Mouse (Mus musculus) limb, embryonic 15.5 days (tissue): ENCODE measurements at regions not wholly inside any gene's neighbourhood (a gene's known extent, or its start where the extent isn't known, plus 50 kb on each side); places are given as distances from the start of the nearest gene placed in this dataset.

Experiments used
- ATAC-seq: fragments of 200-750 bp; cut with Nextera tagmentation; 2 replicates; pipeline ENCODE4 v1.8.0; 2017; ENCODE audit warnings: low read depth, moderate TSS enrichment; ENCODE audit not compliant: insufficient number of reproducible peaks, low FRiP score, low TSS enrichment
- H3K27ac ChIP-seq: fragments of 300-500 bp; sonication (generic); 2 replicates; pipeline ENCODE4 v1.5.1; 2015; ENCODE audit warnings: moderate library complexity, mild to moderate bottlenecking, inconsistent platforms
- H3K27me3 ChIP-seq: fragments of 300-500 bp; sonication (generic); 2 replicates; pipeline ENCODE4 v1.6.1; 2015; ENCODE audit warnings: inconsistent platforms
- H3K36me3 ChIP-seq: fragments of 300-500 bp; sonication (generic); 2 replicates; pipeline ENCODE4 v1.6.1; 2015; ENCODE audit warnings: inconsistent platforms
- H3K4me1 ChIP-seq: fragments of 300-500 bp; sonication (generic); 2 replicates; pipeline ENCODE4 v1.6.1; 2015; ENCODE audit warnings: inconsistent platforms
- H3K4me2 ChIP-seq: fragments of 300-500 bp; sonication (generic); 2 replicates; pipeline ENCODE4 v1.6.1; 2015; ENCODE audit warnings: mild to moderate bottlenecking, inconsistent platforms
- H3K4me3 ChIP-seq: fragments of 300-500 bp; sonication (generic); 2 replicates; pipeline ENCODE4 v1.5.1; 2015; ENCODE audit warnings: mild to moderate bottlenecking, inconsistent platforms
- H3K9ac ChIP-seq: fragments of 300-500 bp; sonication (generic); 2 replicates; pipeline ENCODE4 v1.6.1; 2015; ENCODE audit warnings: inconsistent platforms
- H3K9me3 ChIP-seq: fragments of 300-500 bp; sonication (generic); 2 replicates; pipeline ENCODE4 v1.6.1; 2016; ENCODE audit warnings: inconsistent platforms
- WGBS: fragments of 180-500 bp; shearing (Covaris S2); methylation state at CpG from one replicate; pipeline ENCODE4 v1.1.7; 2015; 5-methylcytosine and 5-hydroxymethylcytosine counted together

DNA sequence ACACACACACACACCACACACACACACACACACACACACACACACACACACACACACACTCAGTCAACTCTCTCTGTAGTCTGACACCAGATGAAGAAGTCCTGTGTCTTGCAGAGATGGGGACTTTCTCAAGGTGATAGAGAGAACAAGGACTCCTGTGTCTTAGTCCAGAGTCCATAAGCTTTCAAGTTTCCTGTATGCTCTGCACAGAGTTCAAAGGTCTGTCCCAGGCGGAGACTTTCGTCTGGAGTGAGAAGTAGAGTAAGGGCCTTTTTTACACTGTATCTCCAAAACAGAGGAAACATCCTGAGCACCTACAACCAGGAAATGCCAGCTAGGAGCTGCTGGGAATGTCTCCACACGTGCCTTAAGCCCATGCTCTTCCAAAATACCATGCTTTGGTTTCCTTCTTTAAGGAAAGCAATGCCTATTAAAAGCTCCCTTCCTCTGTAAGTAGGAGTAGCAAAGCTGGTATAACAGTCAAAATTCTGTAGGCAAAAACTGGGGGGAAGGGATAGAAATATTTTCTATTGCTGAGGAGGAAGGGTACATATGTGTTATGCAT, 459.9 kb upstream of the Zmiz1 start:
- peaks cover 38% of the 10 kb centered on the region for H3K4me1 ChIP-seq
- no peaks in the 10 kb centered on the region for H3K9me3 ChIP-seq
- 52% methylated on average over 3 of the region's 3 CpGs for WGBS
- H3K36me3 ChIP-seq, result no peaks in the 10 kb centered on the region
- H3K27me3 ChIP-seq, result no peaks in the 10 kb centered on the region
- no peak overlapping the region for H3K4me2 ChIP-seq
- peak overlapping the region; percentile 44; the same call in 1 of the 2 replicates for H3K27ac ChIP-seq
- H3K9ac ChIP-seq, result no peak overlapping the region
- H3K4me3 ChIP-seq, result no peak overlapping the region
- ATAC-seq, result no peak

DNA sequence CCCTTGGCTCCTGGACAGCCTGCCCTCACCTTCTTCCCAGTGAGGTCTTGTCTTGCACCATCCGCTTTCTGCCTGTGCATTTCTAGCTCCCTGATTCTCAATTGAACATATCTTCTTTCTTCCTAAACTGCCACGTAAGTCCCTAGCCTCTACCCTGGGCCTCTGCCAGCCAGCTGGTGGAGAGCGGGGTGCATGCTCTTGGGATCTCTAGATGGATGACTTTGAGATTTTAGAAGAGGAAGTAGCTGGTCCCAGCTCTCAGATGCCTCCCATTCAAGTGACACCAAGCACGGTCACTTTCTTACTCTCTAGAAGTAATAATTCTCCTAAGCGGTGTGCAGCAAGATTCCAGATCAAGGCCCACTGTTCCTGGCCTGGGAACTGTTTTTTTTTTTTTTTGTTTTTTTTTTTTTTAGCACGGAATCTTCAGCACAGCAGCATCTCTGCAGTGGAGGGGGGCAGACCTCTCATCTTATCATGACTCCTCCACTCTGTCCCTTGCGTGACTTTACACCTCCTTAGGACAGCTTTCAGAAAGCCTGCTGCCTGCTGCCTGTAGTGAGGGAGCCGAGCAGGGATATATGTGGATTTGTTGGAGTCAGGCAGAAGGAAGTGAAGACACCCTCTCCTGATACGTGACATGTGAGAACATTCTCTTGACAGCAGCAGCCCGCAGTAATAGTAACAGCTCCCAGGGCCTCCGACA, 453.6 kb upstream of the Zmiz1 start:
- Histone ChIP-seq H3K27me3 (no peaks in the 10 kb centered on the region), H3K4me3 (no peak overlapping the region)
- no peak for ATAC-seq

DNA sequence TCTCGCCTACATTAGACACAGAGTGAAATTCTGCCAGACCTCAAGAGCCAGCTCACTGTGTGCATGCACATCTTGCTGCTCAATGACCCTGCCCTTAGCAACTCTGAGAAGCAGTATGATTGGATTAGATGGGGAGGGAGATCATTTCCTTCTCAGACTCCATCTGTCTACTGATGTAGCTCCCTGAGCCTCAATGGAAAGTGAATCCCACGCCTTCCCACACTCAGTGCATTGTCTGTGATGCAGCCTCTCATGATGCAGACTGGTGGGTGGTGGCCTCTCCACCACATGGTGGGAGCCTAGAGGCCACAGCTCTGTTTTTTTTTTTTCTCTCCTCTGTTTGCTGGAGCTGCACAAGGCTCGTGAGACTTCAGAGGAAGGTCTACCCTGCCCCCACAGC, 447.1 kb upstream of the Zmiz1 start:
- WGBS, result 72% methylated on average over 3 of the region's 3 CpGs
- no peak overlapping the region for H3K27ac ChIP-seq

More for the DNA sequence above, 453.6 kb upstream of the Zmiz1 start:
- Histone ChIP-seq H3K27ac (no peak overlapping the region), H3K4me2 (no peak overlapping the region), H3K9ac (no peak overlapping the region), H3K9me3 (no peaks in the 10 kb centered on the region), H3K36me3 (no peaks in the 10 kb centered on the region), H3K4me1 (peaks cover 3% of the 10 kb centered on the region; the same call in 1 of the 2 replicates)
- 61% methylated on average over 11 of the region's 11 CpGs for WGBS

DNA sequence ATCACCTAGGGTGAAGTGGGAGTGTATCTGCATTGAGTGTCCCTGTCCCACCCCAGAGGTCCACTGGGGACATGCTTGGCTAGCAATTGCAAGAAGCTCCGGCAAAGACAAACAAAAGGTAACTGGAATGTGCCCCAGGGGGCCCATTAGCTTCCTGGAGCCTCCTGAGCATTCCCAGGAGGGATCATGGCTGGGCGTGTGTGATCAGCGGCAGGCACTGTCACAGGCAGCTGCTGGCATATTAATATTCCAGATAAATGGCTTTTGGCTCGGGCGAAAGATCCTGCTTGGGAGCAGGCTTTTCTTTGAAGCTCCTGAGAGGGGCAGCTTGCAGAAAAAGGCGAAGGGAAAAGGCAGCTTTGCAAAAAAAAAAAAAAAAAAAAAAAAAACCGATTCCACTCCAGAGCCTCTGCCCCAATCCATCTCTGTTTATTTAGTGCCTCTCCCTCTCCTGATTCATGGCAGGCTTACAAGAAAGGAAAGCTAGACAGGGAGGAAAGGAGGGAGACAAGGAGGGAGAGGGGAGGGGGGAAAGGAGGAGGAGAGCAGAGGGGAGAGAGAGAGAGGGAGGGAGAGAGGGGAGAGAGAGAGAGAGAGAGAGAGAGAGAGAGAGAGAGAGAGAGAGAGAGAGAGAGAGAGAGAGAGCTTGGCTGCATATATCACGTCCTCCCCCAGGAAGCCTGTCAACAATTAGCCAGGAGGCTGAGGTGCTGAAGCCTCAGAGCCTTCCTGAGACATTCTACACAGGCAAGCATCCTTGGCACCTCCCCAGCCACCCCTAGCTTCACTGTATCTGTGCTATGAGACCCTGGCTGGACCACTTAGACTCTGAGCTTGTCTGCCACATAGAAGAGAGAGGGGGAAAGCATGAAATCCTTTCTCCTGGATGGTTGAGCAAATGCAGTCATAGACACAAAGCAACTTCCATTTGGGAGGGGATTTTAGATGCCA, 443.4 kb upstream of the Zmiz1 start:
- Histone ChIP-seq H3K9ac (no peak overlapping the region), H3K9me3 (no peaks in the 10 kb centered on the region), H3K4me2 (0 out of 2 replicates have a peak overlapping the region, but pooled peaks have one; percentile 10), H3K27me3 (no peaks in the 10 kb centered on the region), H3K36me3 (no peaks in the 10 kb centered on the region), H3K27ac (peak overlapping the region; percentile 86), H3K4me3 (no peak overlapping the region), H3K4me1 (peaks cover 41% of the 10 kb centered on the region)
- ATAC-seq, result no peak
- 5% methylated on average over 7 of the region's 8 CpGs for WGBS

More for the DNA sequence above, 447.1 kb upstream of the Zmiz1 start:
- H3K9ac ChIP-seq, result no peak overlapping the region
- no peak overlapping the region for H3K4me3 ChIP-seq
- H3K27me3 ChIP-seq, result no peaks in the 10 kb centered on the region
- no peak overlapping the region for H3K4me2 ChIP-seq
- ATAC-seq, result no peak
- peaks cover 17% of the 10 kb centered on the region for H3K4me1 ChIP-seq
- H3K36me3 ChIP-seq, result no peaks in the 10 kb centered on the region
- H3K9me3 ChIP-seq, result no peaks in the 10 kb centered on the region

DNA sequence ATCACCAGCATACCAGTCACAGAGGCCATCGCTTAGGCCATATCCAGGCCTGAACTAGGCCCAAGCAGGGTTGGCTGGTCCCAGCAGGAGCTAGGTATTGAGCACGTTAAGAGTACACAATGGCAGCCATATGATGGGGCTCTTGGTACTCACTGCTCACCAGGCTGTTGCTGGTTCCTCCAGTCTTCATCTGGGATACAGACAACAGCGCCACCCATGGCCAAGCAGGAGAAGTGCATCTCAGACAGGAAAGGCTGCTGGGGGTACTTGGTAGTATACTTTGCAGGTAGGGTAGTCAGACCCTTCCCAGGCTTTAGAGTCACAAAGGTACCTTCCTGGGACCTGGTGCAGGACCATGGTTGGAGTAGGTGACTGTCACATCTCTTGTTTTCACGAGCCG, 441.1 kb upstream of the Zmiz1 start:
- WGBS, result 82% methylated on average over 5 of the region's 5 CpGs

DNA sequence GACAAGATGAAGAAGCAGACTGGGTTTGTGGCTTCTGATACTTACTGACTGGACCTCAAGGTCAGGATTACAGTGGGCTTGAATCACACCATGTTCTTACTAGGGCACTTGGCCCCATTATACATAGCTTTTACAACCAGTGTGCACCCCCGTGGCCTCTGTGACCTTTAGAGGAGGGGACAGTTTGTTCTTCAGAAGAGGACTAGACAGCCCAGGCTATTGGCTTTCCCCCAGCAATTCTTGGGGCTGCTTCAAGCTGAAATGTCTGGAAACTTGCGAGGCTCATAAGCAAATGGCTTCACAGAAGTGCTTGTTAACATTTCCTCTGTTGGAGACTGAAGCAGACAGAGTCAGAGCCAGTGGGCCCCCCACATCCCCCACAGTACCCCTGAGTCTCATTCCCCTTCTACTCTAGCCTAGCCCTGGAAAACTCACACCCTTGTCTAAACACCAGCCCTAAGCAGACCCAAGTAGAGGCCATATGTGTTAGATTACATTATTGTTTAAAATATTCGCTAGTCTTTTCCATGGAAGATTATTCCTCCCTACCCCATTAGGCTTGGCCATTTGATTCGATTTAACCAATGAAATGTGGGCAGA, 439.6 kb upstream of the Zmiz1 start:
- Histone ChIP-seq H3K4me1 (peaks cover 75% of the 10 kb centered on the region), H3K36me3 (no peaks in the 10 kb centered on the region), H3K9ac (no peak overlapping the region), H3K4me2 (no peak overlapping the region), H3K9me3 (no peaks in the 10 kb centered on the region), H3K27ac (peak overlapping the region; percentile 84), H3K27me3 (no peaks in the 10 kb centered on the region), H3K4me3 (no peak overlapping the region)
- WGBS, result 36% methylated on average over 4 of the region's 4 CpGs
- peak; percentile 83 for ATAC-seq

More for the DNA sequence above, 441.1 kb upstream of the Zmiz1 start:
- Histone ChIP-seq H3K9ac (no peak overlapping the region), H3K27ac (no peak overlapping the region), H3K4me3 (no peak overlapping the region), H3K36me3 (no peaks in the 10 kb centered on the region), H3K4me2 (no peak overlapping the region), H3K27me3 (no peaks in the 10 kb centered on the region), H3K4me1 (peaks cover 63% of the 10 kb centered on the region), H3K9me3 (no peaks in the 10 kb centered on the region)
- no peak for ATAC-seq

DNA sequence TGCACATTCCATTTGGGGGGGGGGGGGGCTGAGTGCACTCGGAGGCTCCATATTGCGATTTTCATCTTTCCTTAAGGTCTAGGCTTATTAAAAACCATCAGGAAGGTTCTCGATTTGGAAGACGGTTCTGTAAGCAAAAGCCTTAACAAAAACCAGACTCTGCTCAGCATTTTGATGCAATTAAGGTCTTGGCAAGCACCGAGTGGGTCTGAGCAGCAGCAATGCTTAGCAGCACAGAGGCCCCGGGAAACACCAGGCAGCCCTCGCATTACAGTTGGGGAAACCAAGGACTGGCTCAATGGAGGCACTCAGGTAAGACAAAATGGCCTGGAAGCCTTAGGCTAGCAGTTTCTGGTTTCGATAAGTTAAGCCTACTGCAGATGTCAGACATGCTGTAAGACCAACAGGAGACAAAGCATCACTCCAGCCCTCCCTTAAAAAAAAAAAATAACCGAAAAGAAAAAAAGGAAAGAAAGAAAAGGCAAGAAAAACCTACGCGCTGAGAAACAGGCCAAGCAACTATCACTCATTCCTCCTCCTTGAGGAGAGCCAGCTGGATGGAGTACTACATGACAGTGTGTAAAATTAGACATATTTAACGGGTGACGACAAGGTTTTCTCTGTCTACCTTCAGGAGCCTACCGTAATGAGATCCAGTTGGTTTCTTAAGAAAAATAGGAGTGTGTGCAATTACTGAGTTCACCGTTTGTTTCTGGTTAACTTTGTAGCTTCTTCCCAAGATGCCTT, 436.3 kb upstream of the Zmiz1 start:
- H3K27ac ChIP-seq, result peak overlapping the region; percentile 84
- peaks cover 68% of the 10 kb centered on the region for H3K4me1 ChIP-seq
- WGBS, result 30% methylated on average over 15 of the region's 15 CpGs
- H3K9me3 ChIP-seq, result no peaks in the 10 kb centered on the region
- no peak for ATAC-seq
- H3K4me3 ChIP-seq, result no peak overlapping the region
- no peaks in the 10 kb centered on the region for H3K27me3 ChIP-seq
- no peaks in the 10 kb centered on the region for H3K36me3 ChIP-seq
- no peak overlapping the region for H3K4me2 ChIP-seq
- H3K9ac ChIP-seq, result no peak overlapping the region

DNA sequence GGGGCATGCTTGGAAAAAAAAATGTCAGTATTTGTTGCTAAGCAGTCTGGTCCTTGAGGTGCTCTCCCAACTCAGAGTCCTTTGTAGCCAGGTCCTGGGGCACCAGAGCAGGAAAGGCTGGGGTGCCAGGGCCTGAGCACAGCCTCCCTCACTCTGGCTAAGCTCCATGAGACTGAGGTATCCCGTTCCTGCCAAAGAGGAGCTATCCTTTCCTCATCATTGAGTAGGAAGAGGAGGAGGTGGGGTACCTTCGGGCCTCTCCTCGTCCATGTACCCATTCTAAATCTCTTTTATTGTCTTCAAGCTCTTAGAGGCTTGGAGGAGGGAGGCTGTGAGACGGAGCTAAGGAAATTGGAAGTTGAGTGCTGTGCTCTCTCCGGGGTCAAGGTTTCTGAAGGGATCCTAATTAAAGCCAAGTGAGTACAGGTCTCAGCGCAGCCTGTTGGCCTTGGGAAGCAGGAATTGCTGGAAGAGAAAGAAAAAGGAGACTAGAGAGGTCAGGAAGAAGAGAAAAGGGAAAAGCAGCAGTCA, 435.6 kb upstream of the Zmiz1 start:
- Histone ChIP-seq H3K9me3 (no peaks in the 10 kb centered on the region), H3K36me3 (no peaks in the 10 kb centered on the region), H3K4me3 (no peak overlapping the region), H3K27ac (peak overlapping the region; percentile 84), H3K27me3 (no peaks in the 10 kb centered on the region), H3K4me2 (no peak overlapping the region), H3K9ac (no peak overlapping the region), H3K4me1 (peaks cover 63% of the 10 kb centered on the region)
- no peak for ATAC-seq
- 39% methylated on average over 6 of the region's 6 CpGs for WGBS

DNA sequence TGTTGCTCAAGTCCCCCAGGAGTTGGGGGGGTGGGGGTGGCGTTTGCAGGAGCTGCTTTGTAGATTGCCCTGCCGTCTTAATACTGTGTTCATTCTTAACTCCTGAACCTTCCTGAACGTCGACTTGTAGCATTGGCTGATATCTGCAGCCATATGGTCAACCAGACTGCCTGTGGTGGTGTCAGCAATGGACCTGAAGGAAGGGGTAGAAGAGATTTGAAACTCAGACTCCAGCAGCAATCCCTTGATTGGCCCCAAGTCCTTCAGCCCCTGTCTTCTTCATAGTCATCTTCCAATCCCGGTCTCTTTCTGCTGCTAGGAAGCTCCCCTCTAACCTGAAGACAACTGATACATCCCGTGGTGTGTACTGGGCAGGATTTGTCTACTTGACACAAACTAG, 433.9 kb upstream of the Zmiz1 start:
- no peak overlapping the region for H3K4me2 ChIP-seq
- no peaks in the 10 kb centered on the region for H3K9me3 ChIP-seq
- no peaks in the 10 kb centered on the region for H3K36me3 ChIP-seq
- H3K4me1 ChIP-seq, result peaks cover 49% of the 10 kb centered on the region
- ATAC-seq, result no peak
- H3K27ac ChIP-seq, result no peak overlapping the region
- no peak overlapping the region for H3K4me3 ChIP-seq
- no peak overlapping the region for H3K9ac ChIP-seq
- 87% methylated on average over 6 of the region's 6 CpGs for WGBS
- no peaks in the 10 kb centered on the region for H3K27me3 ChIP-seq

DNA sequence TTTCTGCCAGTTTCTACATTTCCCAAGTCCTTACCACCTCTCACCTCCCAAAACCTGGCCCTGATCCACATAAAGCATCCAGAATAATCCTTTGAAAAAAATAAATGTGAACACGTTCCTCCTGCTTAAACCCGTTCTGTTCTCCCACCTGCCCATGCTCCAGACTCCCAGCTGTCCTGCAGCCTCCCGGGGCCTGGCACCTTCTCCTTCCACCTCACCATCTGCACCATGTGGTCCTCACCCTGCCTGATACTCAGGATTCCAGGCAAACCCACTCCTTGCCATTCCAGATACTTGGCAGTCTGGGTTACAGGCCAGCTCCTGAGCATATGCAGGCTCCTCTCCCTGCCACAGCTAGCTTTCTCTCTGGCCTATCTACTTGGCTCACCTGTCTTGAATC, 431.9 kb upstream of the Zmiz1 start:
- Histone ChIP-seq H3K27ac (peak overlapping the region; percentile 77), H3K4me3 (no peak overlapping the region), H3K36me3 (no peaks in the 10 kb centered on the region), H3K4me1 (peaks cover 34% of the 10 kb centered on the region), H3K9me3 (no peaks in the 10 kb centered on the region), H3K27me3 (no peaks in the 10 kb centered on the region), H3K4me2 (no peak overlapping the region), H3K9ac (no peak overlapping the region)
- WGBS, result 40% methylated on average over 3 of the region's 3 CpGs
- ATAC-seq, result no peak

DNA sequence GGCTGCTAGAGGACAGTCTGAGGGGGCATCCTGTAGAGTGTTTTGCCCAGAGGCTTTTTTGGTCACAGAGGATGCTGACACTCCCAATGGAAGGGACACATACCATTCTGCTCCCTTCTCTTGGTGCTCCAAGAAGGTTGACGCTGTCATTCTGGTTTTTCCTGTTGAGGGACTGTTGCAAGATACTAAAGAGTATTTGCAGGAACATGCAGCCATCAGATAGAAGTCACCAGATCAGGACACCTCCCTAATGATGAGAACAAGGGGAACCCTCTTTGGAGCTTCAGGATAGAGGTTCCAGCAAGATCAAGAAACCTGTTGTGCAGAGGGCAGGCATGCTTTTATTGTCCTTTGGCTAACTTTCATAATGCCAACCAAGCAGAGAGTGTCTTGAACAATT, 431.1 kb upstream of the Zmiz1 start:
- 76% methylated on average over 1 of the region's 1 CpGs for WGBS
- no peak for ATAC-seq
- H3K4me1 ChIP-seq, result peaks cover 34% of the 10 kb centered on the region

More for the DNA sequence above, 431.1 kb upstream of the Zmiz1 start:
- Histone ChIP-seq H3K9me3 (no peaks in the 10 kb centered on the region), H3K36me3 (no peaks in the 10 kb centered on the region), H3K27me3 (no peaks in the 10 kb centered on the region), H3K9ac (no peak overlapping the region), H3K27ac (peak overlapping the region; percentile 77), H3K4me3 (no peak overlapping the region), H3K4me2 (no peak overlapping the region)
